Mouse (Mus musculus) heart, adult 2 months (tissue): ENCODE results near the gene Ntn1.
A peak's percentile ranks its signal among the peaks of the same experiment; 100 is the strongest.

Source experiments
- CTCF ChIP-seq: fragments of 200-600 bp; IDR thresholded peaks from 2 replicates; pipeline ENCODE4 v1.8.1; 2022; ENCODE audit warnings: antibody characterized with exemption, mild to moderate bottlenecking, moderate library complexity
- EP300 ChIP-seq: fragments of 200-500 bp; IDR thresholded peaks from 2 replicates; pipeline ENCODE4 v1.6.1; 2011; ENCODE audit warnings: low read depth, low read length, control low read depth; ENCODE audit not compliant: insufficient read depth
- POLR2A ChIP-seq: fragments of 200-500 bp; IDR thresholded peaks from 2 replicates; pipeline ENCODE4 v1.6.1; 2011; ENCODE audit warnings: mild to moderate bottlenecking, low read depth, low read length, control low read depth; ENCODE audit not compliant: insufficient read depth

DNA sequence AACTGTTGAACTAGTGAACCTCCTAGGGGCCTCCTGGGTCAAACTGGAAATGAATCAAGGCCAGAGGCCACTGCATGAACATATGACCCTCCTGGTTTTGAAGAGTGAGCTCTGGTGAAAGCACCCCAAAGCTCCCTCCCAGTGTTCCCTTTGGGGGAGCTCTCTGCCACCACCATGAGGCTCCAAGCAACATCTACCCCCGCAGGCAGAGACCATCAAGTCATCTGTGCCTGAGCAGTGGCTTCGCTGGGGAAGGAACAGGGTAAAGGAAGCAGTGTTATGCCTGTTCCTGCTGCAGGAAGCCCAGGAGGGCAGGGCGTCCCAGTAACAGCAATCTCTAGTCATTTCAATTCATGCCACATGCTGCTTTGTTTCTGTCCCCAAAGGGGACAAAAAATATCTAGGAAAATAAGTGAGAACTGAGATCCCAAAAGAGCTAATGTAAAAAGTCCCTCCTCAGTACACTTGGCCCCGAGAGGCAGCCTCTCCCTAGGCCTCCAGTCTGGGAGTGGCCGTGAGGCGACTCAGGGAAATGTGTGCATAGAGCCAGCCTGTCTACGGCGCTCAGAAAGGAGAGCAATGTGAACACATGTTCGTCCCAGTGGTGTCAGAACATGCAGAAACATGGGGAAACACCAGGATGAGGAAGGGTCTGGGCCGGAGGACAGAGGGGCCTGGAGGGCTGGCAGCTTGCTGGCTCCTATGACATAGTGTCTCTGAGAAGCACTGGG lies 139.3 kb downstream of the Ntn1 start:
- TF ChIP-seq CTCF (peak; percentile 38), POLR2A (no peak), EP300 (peak; percentile 45; the same call in 1 of the 2 replicates)
